Mouse (Mus musculus) heart, embryonic 16.5 days (tissue): ENCODE measurements around the gene Cdh23. TPM values are rescaled to one million over a fixed set of nuclear protein-coding genes. Genes with fewer than 3 reads are reported as not detected.

Source experiments
- ATAC-seq: fragments of 200-750 bp; cut with Nextera tagmentation; replicated peaks from 2 replicates; pipeline ENCODE4 v1.8.0; 2017; ENCODE audit warnings: moderate number of reproducible peaks; ENCODE audit not compliant: insufficient read depth, low FRiP score; ENCODE audit errors: extremely low read depth
- H3K27ac ChIP-seq: fragments of 300-500 bp; sonication (generic); 2 replicates; pipeline ENCODE4 v1.5.1; 2014; ENCODE audit warnings: mild to moderate bottlenecking, low read length, control low read depth, moderate library complexity
- H3K27me3 ChIP-seq: fragments of 300-500 bp; sonication (generic); 2 replicates; pipeline ENCODE4 v1.6.1; 2014; ENCODE audit warnings: low read length, mixed read lengths; ENCODE audit not compliant: control insufficient read depth, insufficient read depth
- H3K36me3 ChIP-seq: fragments of 300-500 bp; sonication (generic); 2 replicates; pipeline ENCODE4 v1.6.1; 2014; ENCODE audit not compliant: control insufficient read depth, insufficient read depth
- H3K4me1 ChIP-seq: fragments of 300-500 bp; sonication (generic); 2 replicates; pipeline ENCODE4 v1.6.1; 2014; ENCODE audit warnings: low read length, mixed read lengths; ENCODE audit not compliant: control insufficient read depth, insufficient read depth
- H3K4me2 ChIP-seq: fragments of 300-500 bp; sonication (generic); 2 replicates; pipeline ENCODE4 v1.6.1; 2014; ENCODE audit warnings: low read depth, mild to moderate bottlenecking, control low read depth, low read length
- H3K4me3 ChIP-seq: fragments of 300-500 bp; sonication (generic); 2 replicates; pipeline ENCODE4 v1.5.1; 2014; ENCODE audit warnings: mild to moderate bottlenecking, control low read depth, low read length
- H3K9ac ChIP-seq: fragments of 300-500 bp; sonication (generic); 2 replicates; pipeline ENCODE4 v1.6.1; 2014; ENCODE audit warnings: low read length, control low read depth
- H3K9me3 ChIP-seq: fragments of 300-500 bp; sonication (generic); replicated peaks from 2 replicates; pipeline ENCODE4 v1.6.1; 2016; ENCODE audit warnings: low read length; ENCODE audit not compliant: control insufficient read depth
- WGBS: fragments of 180-500 bp; shearing (Covaris S2); extraction: QIAGEN DNeasy Blood & Tissue Kit; methylation state at CpG from one replicate; pipeline ENCODE4 v1.1.7; 2014; 5-methylcytosine and 5-hydroxymethylcytosine counted together
- polyA plus RNA-seq: library from polyadenylated mRNA; unstranded; fragments of >200 nt; fragmentation: Nextera tagmentation; extraction: Ambion mirVana; gene quantifications from 2 replicates; pipeline ENCODE4 v1.2.1, GENCODE M21; 2015

The Cdh23 gene
- polyA plus RNA-seq, 1 experiment from 2014 or later = 1.3 TPM

DNA sequence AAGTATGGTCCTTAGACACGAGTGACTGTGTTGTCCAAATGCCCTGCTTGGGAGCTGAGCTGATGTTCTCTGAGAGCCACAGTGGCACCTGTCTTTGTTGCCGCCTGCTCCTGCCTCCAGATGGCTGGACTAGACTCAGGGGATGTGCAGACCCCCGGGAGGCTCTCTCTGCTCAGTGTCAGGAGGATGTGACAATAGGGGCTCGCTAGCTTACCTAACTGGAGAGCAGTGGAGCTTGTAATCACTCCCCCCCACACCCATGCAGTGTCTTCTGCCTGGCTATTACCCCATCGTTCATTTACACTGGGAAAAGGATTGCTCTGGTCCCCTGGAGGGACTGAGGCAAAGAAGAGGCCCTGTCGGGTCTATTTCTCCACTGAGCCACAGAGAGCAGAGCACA is 265.7 kb downstream of the Cdh23 start:
- H3K4me1 ChIP-seq = no peaks in the 10 kb centered on the region
- no peak for ATAC-seq
- 54% methylated on average over 6 of the region's 6 CpGs for WGBS

DNA sequence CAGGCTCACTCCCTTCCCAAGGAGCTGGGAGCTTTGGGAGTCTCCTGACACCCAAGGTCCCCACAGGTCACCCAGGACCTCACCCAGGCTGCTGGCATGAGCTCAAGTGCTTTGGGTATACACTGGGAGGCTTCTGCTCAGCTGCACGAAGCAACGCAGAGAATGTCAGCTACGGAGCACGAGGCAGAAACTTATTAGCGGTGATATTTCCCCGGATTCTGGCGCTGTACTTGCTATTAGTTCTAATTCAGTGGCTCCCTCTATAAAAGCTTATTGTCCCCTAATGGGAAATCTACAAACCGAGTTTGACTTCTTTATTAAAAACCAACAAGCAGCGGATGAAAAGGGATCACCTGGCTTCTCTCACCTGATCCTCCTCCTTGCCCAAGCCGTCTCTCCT is 266.3 kb downstream of the Cdh23 start:
- Histone ChIP-seq H3K9ac (no peak overlapping the region), H3K4me3 (no peak overlapping the region), H3K27ac (no peak overlapping the region), H3K4me2 (no peak overlapping the region), H3K4me1 (no peaks in the 10 kb centered on the region), H3K9me3 (peaks cover 9% of the 10 kb centered on the region), H3K36me3 (no peaks in the 10 kb centered on the region), H3K27me3 (no peaks in the 10 kb centered on the region)
- ATAC-seq = no peak
- 75% methylated on average over 10 of the region's 10 CpGs for WGBS

More for the DNA sequence above, 265.7 kb downstream of the Cdh23 start:
- H3K9ac ChIP-seq = no peak overlapping the region
- H3K36me3 ChIP-seq = no peaks in the 10 kb centered on the region
- no peak overlapping the region for H3K27ac ChIP-seq
- H3K9me3 ChIP-seq = peaks cover 3% of the 10 kb centered on the region
- H3K4me2 ChIP-seq = no peak overlapping the region
- no peaks in the 10 kb centered on the region for H3K27me3 ChIP-seq
- H3K4me3 ChIP-seq = no peak overlapping the region

DNA sequence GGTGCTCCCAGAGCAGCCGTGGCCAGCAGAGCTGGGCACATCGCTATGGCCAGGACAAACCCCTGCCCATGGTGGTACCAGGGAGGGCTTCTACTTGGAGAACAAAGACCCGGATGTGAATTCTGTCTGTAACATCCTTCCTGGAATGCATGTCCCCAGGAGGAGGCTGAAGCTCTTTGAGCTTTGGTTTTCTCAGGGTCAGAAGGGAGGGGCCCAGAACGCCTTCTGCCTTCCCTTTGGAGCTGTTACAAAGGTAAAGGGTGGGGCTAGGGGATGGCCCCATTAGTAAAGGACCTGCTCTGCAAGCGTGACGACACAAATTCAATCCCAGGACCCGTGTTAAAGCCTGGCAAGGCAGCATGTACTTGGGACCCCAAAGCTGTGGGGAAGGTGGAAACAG is 273.5 kb downstream of the Cdh23 start:
- H3K4me3 ChIP-seq = no peak overlapping the region
- H3K4me2 ChIP-seq = no peak overlapping the region
- H3K4me1 ChIP-seq = no peaks in the 10 kb centered on the region
- no peak overlapping the region for H3K9ac ChIP-seq
- no peak overlapping the region for H3K27ac ChIP-seq
- no peak for ATAC-seq
- peaks cover 12% of the 10 kb centered on the region for H3K9me3 ChIP-seq
- no peaks in the 10 kb centered on the region for H3K36me3 ChIP-seq
- WGBS = 72% methylated on average over 7 of the region's 7 CpGs
- no peaks in the 10 kb centered on the region for H3K27me3 ChIP-seq

DNA sequence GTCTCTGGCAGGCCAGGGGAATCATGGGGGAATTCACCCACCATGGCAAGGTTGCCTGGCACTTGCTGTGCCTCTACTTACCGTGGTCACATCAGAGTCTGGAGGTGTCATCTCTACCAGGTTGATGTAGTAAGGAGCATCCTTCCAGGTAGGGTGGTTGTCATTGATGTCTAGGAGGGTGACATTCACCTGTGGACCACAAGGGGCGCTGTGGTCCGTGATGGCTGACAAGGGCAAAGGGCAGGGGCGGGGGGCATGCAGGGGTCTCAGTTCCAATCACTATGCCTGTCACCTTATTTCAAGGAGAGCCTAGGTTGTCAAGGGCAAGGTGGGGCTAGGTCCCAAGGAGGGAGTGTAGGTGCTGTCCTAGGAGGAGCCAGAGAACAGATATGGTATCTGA is 276.7 kb downstream of the Cdh23 start:
- no peaks in the 10 kb centered on the region for H3K9me3 ChIP-seq
- H3K4me1 ChIP-seq = no peaks in the 10 kb centered on the region
- no peak for ATAC-seq
- no peak overlapping the region for H3K27ac ChIP-seq
- WGBS = 30% methylated on average over 4 of the region's 4 CpGs
- H3K9ac ChIP-seq = no peak overlapping the region
- H3K4me3 ChIP-seq = no peak overlapping the region
- no peaks in the 10 kb centered on the region for H3K27me3 ChIP-seq
- no peak overlapping the region for H3K4me2 ChIP-seq
- no peaks in the 10 kb centered on the region for H3K36me3 ChIP-seq

DNA sequence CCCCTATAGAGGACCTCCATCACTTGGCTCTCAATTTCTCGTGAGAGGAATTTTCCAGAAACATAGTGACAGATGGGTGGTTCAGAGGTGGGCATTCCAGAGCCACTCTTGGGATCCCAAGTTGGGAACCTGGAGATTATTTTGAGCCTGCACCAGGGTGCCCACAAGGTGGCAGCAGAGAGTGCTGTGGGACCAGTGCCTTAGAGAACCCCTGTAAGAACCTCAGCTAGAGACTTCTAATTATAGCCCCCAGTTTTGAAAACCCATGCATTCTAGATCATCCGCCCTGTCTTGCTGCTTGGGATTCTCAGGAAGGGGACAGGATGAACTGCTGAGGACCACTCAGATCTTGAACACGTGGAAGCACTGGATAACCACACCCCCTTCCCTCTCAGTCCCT is 278.2 kb downstream of the Cdh23 start:
- no peak; the same call in 1 of the 2 replicates for ATAC-seq
- Histone ChIP-seq H3K9me3 (no peaks in the 10 kb centered on the region), H3K4me1 (no peaks in the 10 kb centered on the region), H3K4me2 (no peak overlapping the region), H3K4me3 (no peak overlapping the region), H3K9ac (no peak overlapping the region), H3K36me3 (no peaks in the 10 kb centered on the region), H3K27me3 (no peaks in the 10 kb centered on the region), H3K27ac (no peak overlapping the region)
- 5% methylated on average over 3 of the region's 3 CpGs for WGBS

DNA sequence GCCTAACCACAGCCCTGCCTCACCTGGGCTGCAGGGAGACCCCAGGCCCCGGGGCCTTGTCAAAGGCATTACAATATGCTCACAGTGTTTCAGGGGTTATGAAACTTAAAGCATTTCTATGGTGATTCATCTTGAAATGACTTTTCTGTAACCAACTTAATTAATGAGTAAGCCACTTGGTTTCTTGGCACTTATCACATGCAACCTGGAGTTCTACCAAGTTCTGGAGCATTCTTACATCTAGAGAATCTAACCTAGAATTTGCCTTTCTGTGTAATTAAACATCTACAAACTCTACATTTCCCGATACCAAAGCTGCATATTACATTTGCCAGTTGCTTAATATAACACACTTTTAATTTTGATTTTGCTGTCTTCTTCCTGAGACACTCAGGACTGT is 279.2 kb downstream of the Cdh23 start:
- Histone ChIP-seq H3K9ac (no peak overlapping the region), H3K4me3 (no peak overlapping the region), H3K4me2 (no peak overlapping the region), H3K9me3 (no peaks in the 10 kb centered on the region), H3K4me1 (no peaks in the 10 kb centered on the region), H3K27me3 (0 out of 2 replicates have a peak, but pooled peaks cover 2% of the 10 kb centered on the region), H3K27ac (no peak overlapping the region), H3K36me3 (no peaks in the 10 kb centered on the region)
- no peak for ATAC-seq
- WGBS = 70% methylated on average over 2 of the region's 2 CpGs

DNA sequence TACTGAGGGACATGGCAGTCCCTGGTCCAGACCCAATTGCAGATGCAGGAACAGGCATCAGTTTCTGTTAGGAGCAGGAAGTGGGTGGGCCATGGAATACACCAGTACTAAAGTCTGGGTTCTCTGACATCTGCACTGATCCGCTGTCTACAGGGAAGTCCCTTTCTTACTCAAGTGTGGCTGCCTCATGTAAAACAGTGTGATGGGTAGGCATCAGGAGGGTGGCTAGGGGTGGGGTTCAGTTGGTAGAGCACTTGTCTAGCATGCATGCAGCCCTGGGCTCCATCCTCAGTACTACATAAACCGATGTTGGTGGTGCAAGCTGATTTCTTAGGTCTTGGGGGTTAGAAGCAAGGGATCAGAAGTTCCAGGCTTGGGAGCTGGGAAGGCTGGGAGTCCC is 282.5 kb downstream of the Cdh23 start:
- 81% methylated on average over 2 of the region's 2 CpGs for WGBS
- Histone ChIP-seq H3K9ac (no peak overlapping the region), H3K4me2 (no peak overlapping the region), H3K9me3 (no peaks in the 10 kb centered on the region), H3K36me3 (no peaks in the 10 kb centered on the region), H3K27me3 (peaks cover 14% of the 10 kb centered on the region; the same call in 1 of the 2 replicates), H3K4me1 (no peaks in the 10 kb centered on the region), H3K4me3 (no peak overlapping the region), H3K27ac (no peak overlapping the region)
- ATAC-seq = no peak

DNA sequence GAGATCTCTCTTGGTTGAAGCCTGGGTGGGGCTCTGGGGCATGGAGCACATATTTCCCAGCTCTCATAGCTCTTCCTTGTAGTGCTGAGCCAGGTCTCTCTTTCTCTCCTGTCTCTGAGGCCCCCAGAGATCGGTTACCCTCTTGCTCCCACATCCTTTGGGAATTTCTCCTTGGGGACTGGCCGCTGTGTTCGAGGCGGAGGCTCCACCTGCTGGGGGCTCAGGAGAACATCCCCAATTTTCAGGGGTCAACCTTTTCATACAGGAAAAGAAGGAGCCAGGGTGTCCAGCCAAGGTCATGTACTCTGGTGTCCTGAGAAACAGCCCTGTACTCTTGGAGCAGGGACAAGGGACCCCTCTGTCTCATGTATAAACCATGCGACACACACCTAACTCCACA is 284.5 kb downstream of the Cdh23 start:
- ATAC-seq = no peak
- H3K9ac ChIP-seq = no peak overlapping the region
- H3K9me3 ChIP-seq = no peaks in the 10 kb centered on the region
- no peaks in the 10 kb centered on the region for H3K36me3 ChIP-seq
- no peak overlapping the region for H3K27ac ChIP-seq
- no peak overlapping the region for H3K4me2 ChIP-seq
- 21% methylated on average over 5 of the region's 5 CpGs for WGBS
- no peak overlapping the region for H3K4me3 ChIP-seq
- no peaks in the 10 kb centered on the region for H3K4me1 ChIP-seq
- peaks cover 14% of the 10 kb centered on the region; the same call in 1 of the 2 replicates for H3K27me3 ChIP-seq

DNA sequence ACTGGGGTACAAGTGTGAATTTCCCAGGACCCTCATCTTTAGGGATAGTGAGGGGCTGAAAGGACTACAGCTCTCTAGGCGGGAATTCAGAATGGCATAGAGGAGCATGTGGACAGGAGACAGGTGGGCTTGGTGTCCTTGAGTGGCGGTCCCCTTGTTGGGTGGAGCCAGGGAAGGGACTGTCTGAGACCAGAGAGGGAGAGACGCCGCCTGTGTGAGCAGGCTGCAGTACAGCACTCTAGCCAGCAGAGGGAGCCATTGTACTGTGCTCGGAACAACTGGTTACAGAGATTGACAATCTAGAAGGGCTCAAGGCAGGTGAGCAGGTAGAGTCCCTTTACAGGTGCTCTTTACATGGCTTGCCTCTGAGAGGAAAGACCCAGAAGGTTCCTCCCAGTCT is 288.5 kb downstream of the Cdh23 start:
- Histone ChIP-seq H3K27me3 (peaks cover 17% of the 10 kb centered on the region; the same call in 1 of the 2 replicates), H3K9ac (no peak overlapping the region), H3K27ac (no peak overlapping the region), H3K36me3 (no peaks in the 10 kb centered on the region), H3K4me2 (no peak overlapping the region), H3K4me1 (0 out of 2 replicates have a peak, but pooled peaks cover 4% of the 10 kb centered on the region), H3K9me3 (no peaks in the 10 kb centered on the region), H3K4me3 (no peak overlapping the region)
- ATAC-seq = no peak
- WGBS = 1% methylated on average over 5 of the region's 5 CpGs
